Mouse (Mus musculus) liver, embryonic 14.5 days (tissue): ENCODE data around the gene Chmp3.

ENCODE experiments used
- CTCF ChIP-seq: IDR thresholded peaks from 2 replicates; pipeline ENCODE4 v1.5.1; 2016; ENCODE audit warnings: antibody characterized with exemption, low read depth, control low read depth
- EP300 ChIP-seq: IDR thresholded peaks from 2 replicates; pipeline ENCODE4 v1.6.1; 2016; ENCODE audit warnings: antibody characterized with exemption, low read depth

DNA sequence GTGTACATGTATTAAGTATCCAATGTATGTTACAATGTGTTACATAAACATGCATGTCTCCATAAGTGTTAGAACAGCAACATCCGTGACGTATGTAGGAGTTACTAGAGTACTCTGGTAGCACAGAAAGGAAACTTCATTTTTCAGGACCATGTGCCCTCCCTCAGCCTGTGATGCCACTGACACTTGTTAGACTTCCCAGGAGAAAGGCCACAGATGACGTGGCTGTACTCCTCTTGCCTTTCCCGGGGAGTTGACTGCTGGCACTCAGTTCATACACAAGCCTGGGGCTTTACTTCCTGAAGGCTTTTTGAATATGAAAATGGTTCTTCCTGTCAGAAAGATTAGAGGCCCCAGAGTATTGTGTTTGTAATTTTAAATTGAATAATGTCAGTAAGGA, 39.5 kb upstream of the Chmp3 start:
- TF ChIP-seq CTCF (no peak), EP300 (no peak)
